Mouse (Mus musculus): ENCODE measurements around the gene Lrrc71.

DNA sequence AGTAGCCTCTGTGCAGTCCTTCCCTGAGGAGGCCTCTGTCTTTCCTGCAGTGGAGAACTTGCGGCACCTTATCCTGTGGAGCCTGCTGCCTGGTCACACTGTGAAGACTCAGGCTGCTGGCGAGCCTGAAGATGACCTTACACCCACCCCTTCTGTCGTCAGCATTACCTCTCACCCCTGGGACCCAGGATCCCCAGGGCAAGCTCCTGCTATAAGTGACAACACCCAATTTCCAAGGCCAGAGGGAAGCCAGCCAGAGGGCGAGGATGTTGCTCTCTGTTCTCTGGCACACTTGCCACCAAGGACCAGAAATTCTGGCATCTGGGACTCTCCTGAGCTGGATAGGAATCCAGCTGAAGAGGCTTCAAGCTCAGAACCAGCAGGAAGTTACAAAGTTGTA is 15.3 kb downstream of the Lrrc71 start:
- TF ChIP-seq TCF12 (IDR thresholded peaks at IDR 0.05; ENCODE audit: insufficient read depth, poor library complexity, severe bottlenecking) (no peak), POLR2A (IDR thresholded peaks at IDR 0.05; ENCODE audit: insufficient read length, low read depth) (no peak), POLR2AphosphoS2 (IDR thresholded peaks at IDR 0.05; ENCODE audit: insufficient read length, low read depth) (no peak), REST (IDR thresholded peaks at IDR 0.05; ENCODE audit: insufficient read depth, insufficient read length) (no peak), CEBPB (IDR thresholded peaks at IDR 0.05; ENCODE audit: insufficient read depth, poor library complexity, severe bottlenecking) (no peak), MYOG (IDR thresholded peaks at IDR 0.05; ENCODE audit: control insufficient read depth in 1 of 3, insufficient read depth in 1 of 3, insufficient read length in 2 of 3, low read depth in 2 of 3) (no peak), USF1 (IDR thresholded peaks at IDR 0.05; ENCODE audit: low read depth) (no peak), E2F4 (IDR thresholded peaks at IDR 0.05; ENCODE audit: insufficient read depth) (no peak), MYOD1 (IDR thresholded peaks at IDR 0.05; ENCODE audit: control insufficient read depth in 1 of 3, insufficient read length in 2 of 3, low read depth in 2 of 3) (no peak), TCF3 (IDR thresholded peaks at IDR 0.05; ENCODE audit: insufficient read length, low read depth) (no peak)
